ENCODE assay signal across 35 mouse cellular contexts in the genomic region with DNA sequence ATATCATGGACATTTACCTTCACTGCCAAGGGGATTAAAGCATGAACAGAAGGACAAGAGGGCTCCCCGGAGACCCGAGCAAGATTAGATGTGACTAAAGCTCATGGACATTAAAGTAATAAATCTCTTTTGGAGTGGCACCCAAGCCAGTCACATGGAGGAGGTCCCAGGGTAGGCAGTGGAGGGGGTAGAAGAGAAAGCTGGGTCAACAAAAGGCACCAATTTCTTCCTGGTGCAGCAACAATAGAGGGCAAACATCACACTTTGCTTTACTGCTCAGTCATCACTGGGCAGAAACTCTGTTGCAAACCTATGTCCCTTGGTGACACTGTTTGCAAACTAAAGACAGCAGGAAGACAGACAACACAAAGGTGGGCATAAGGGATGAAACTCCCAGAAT.
"Had no signal": no experiment of that assay in that cellular context is flagged by ENCODE, and none has a peak within 500 bp of the region (broad histone marks: within the 10 kb centered on the region; RNA-seq: fewer than 3 reads in every experiment).

No protein-coding gene starts in this region.

- DNase-seq: heart, postnatal 10 days; heart, postnatal 14 days; heart, postnatal 36 days; heart, postnatal 4 days; kidney, adult 11 months; kidney, adult 18-20 months; kidney, adult 2 months; kidney, adult 8-10 months; kidney, adult 9 months; kidney, postnatal 10 days; kidney, postnatal 14 days; kidney, postnatal 25 days; kidney, postnatal 36 days; kidney, postnatal 4 days; layer of hippocampus, adult 9-11 months; layer of hippocampus, postnatal 36 days had no signal

- H3K4me1 ChIP-seq: heart, embryonic 12.5 days; heart, embryonic 13.5 days; heart, embryonic 15.5 days; hindbrain, embryonic 10.5 days; hindbrain, embryonic 12.5 days; hindbrain, embryonic 13.5 days; hindbrain, embryonic 15.5 days; intestine, embryonic 15.5 days; kidney, embryonic 15.5 days had no signal

- H3K9ac ChIP-seq: heart, embryonic 12.5 days; heart, embryonic 13.5 days; heart, embryonic 15.5 days; hindbrain, embryonic 12.5 days; hindbrain, embryonic 13.5 days; hindbrain, embryonic 14.5 days; hindbrain, embryonic 15.5 days; intestine, embryonic 15.5 days; kidney, embryonic 15.5 days had no signal

- H3K4me3 ChIP-seq: heart, embryonic 10.5 days; heart, embryonic 12.5 days; heart, embryonic 13.5 days; heart, embryonic 15.5 days; hindbrain, embryonic 10.5 days; hindbrain, embryonic 12.5 days; hindbrain, embryonic 13.5 days; hindbrain, embryonic 15.5 days; intestine, embryonic 15.5 days; kidney, embryonic 15.5 days; layer of hippocampus, adult 2 months had no signal

- H3K27ac ChIP-seq: heart, embryonic 10.5 days; heart, embryonic 13.5 days; heart, embryonic 15.5 days; hindbrain, embryonic 10.5 days; hindbrain, embryonic 12.5 days; hindbrain, embryonic 13.5 days; hindbrain, embryonic 14.5 days; hindbrain, embryonic 15.5 days; hindbrain, postnatal 0 days; intestine, embryonic 15.5 days; kidney, embryonic 15.5 days; kidney, postnatal 0 days; layer of hippocampus, adult 2 months had no signal

- H3K4me2 ChIP-seq: heart, embryonic 11.5 days; heart, embryonic 12.5 days; heart, embryonic 13.5 days; heart, embryonic 15.5 days; hindbrain, embryonic 12.5 days; hindbrain, embryonic 13.5 days; hindbrain, embryonic 14.5 days; hindbrain, embryonic 15.5 days; intestine, embryonic 15.5 days; kidney, embryonic 15.5 days had no signal

- ATAC-seq: hindbrain, embryonic 16.5 days; hindbrain, postnatal 0 days; inflammation-experienced regulatory T-cells, adult 6 months; intestine, embryonic 15.5 days; intestine, embryonic 16.5 days; intestine, postnatal 0 days had no signal

- H3K9me3 ChIP-seq: heart, embryonic 10.5 days; heart, embryonic 12.5 days; heart, embryonic 13.5 days; heart, embryonic 15.5 days; hindbrain, embryonic 10.5 days; hindbrain, embryonic 12.5 days; hindbrain, embryonic 13.5 days; hindbrain, embryonic 15.5 days; intestine, embryonic 15.5 days; kidney, embryonic 15.5 days had no signal

- H3K27me3 ChIP-seq: heart, embryonic 12.5 days; heart, embryonic 13.5 days; hindbrain, embryonic 12.5 days; hindbrain, embryonic 13.5 days; hindbrain, embryonic 15.5 days; intestine, embryonic 15.5 days; kidney, embryonic 15.5 days had no signal

- H3K36me3 ChIP-seq: heart, embryonic 10.5 days; heart, embryonic 12.5 days; heart, embryonic 13.5 days; heart, embryonic 15.5 days; hindbrain, embryonic 10.5 days; hindbrain, embryonic 12.5 days; hindbrain, embryonic 13.5 days; hindbrain, embryonic 15.5 days; intestine, embryonic 15.5 days; kidney, embryonic 15.5 days had no signal
